Mouse (Mus musculus) embryonic fibroblast, embryonic 13.5 days (primary cell): Measurements from ENCODE around the gene Chn2.

ENCODE experiments used
- CTCF ChIP-seq: IDR thresholded peaks from 2 replicates; pipeline ENCODE4 v1.5.1; 2011; ENCODE audit warnings: mild to moderate bottlenecking, control low read depth, low read length, moderate library complexity, borderline replicate concordance; ENCODE audit not compliant: insufficient read depth
- POLR2A ChIP-seq: IDR thresholded peaks from 2 replicates; pipeline ENCODE4 v1.6.1; 2011; ENCODE audit warnings: low read depth, mild to moderate bottlenecking, control low read depth, low read length, moderate library complexity

GRCm38 (mm10) chr6:54272556-54273378 lies 233.4 kb downstream of the Chn2 start:
- no peak for TF ChIP-seq CTCF
- TF ChIP-seq POLR2A: no peak
